Mouse (Mus musculus): Measurements from ENCODE around the gene Rnf24.

DNA sequence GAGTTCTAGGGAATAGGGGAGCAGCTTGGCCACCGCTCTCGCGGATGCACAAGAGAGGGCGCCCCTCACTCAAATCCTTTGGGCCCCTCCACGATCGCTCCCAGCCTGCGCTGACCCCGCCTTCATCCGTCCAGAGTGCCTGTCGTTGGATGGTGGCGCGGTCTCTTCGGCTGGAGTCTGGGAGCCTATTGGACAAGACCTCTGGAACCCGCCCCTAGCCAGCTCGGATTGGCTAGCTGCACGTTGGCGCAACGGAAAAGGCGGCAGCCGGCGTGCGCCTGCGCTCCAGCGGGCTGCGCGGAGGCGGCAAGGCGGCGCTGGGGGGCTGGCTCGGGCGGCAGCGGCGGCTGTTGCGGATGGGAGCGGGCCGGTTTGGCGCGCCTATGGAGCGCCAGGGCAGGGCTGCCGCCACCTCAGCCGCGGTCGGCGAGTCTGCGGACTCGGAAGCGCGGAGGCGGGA, 90.4 kb downstream of the Rnf24 start, which contains the start of gene Pank2:
- TF ChIP-seq POLR2A (IDR thresholded peaks at IDR 0.05; ENCODE audit: borderline replicate concordance, extremely low read depth, low read depth, low read length) (peak; percentile 83; the same call in 1 of the 2 replicates), CTCF (IDR thresholded peaks at IDR 0.05; ENCODE audit: insufficient read depth, low read length) (no peak)
